Mouse (Mus musculus) olfactory bulb, adult 2 months (tissue): ENCODE results near the gene Layn. TPM values are rescaled to one million over a fixed set of nuclear protein-coding genes. Genes with fewer than 3 reads are reported as not detected.

ENCODE experiments used
- H3K27ac ChIP-seq: fragments of 200-500 bp; 2 replicates; pipeline ENCODE4 v1.5.1; 2012; ENCODE audit warnings: low read depth, low read length; ENCODE audit not compliant: insufficient read depth
- H3K4me1 ChIP-seq: fragments of 200-500 bp; 2 replicates; pipeline ENCODE4 v1.6.1; 2012; ENCODE audit warnings: low read length; ENCODE audit not compliant: control insufficient read depth, insufficient read depth
- H3K4me3 ChIP-seq: fragments of 200-500 bp; 2 replicates; pipeline ENCODE4 v1.5.1; 2012; ENCODE audit warnings: mild to moderate bottlenecking, low read depth, low read length, moderate library complexity; ENCODE audit not compliant: insufficient read depth
- CTCF ChIP-seq: fragments of 200-500 bp; IDR thresholded peaks from 2 replicates; pipeline ENCODE4 v1.5.1; 2012; ENCODE audit warnings: low read depth, mild to moderate bottlenecking, low read length, moderate library complexity; ENCODE audit not compliant: insufficient read depth
- POLR2A ChIP-seq: fragments of 200-500 bp; IDR thresholded peaks from 2 replicates; pipeline ENCODE4 v1.6.1; 2012; ENCODE audit warnings: mild to moderate bottlenecking, low read depth, low read length, moderate library complexity; ENCODE audit not compliant: insufficient read depth
- WGBS: fragments of 180-500 bp; shearing (Covaris S2); methylation state at CpG from one replicate; pipeline ENCODE4 v1.1.7; 2018; 5-methylcytosine and 5-hydroxymethylcytosine counted together
- polyA plus RNA-seq: library from polyadenylated mRNA; stranded (reverse); fragments of >200 nt; gene quantifications from 2 replicates; pipeline ENCODE4 v1.2.4, GENCODE M21; 2012; ENCODE audit warnings: low replicate concordance; ENCODE audit not compliant: missing spikeins, insufficient read depth, insufficient read length

Gene Layn
- polyA plus RNA-seq, 1 experiment, result not detected

GRCm38 (mm10) chr9:51019670-51020069 lies 57.2 kb downstream of the Layn start:
- TF ChIP-seq POLR2A, result no peak
- TF ChIP-seq CTCF, result no peak
- WGBS, result 84% methylated on average over 7 of the region's 7 CpGs
- H3K4me3 ChIP-seq, result no peak overlapping the region

DNA sequence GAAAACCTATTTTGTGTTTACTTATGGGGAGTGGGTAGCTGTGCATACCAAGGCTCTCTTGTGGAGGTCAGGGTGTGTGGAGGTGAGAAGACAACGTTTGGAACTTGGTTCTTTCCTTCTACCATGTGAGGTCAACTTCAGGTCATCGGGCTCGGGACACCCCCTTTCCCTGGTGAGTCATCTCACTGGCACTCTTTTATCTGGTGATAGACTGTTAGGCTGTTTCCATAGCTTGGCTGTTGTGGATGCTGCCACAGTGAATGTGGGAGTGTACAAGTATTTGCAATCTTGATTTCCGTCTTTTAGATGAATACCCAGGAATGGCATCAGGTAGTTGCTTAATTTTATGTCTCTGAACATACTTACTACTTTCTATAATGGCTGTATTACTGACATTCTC lies 61.2 kb downstream of the Layn start:
- TF ChIP-seq POLR2A (no peak), CTCF (no peak)
- Histone ChIP-seq H3K4me3 (no peak overlapping the region), H3K27ac (no peak overlapping the region), H3K4me1 (no peaks in the 10 kb centered on the region)
- WGBS, result 59% methylated on average over 4 of the region's 4 CpGs

More at GRCm38 (mm10) chr9:51019670-51020069, 57.2 kb downstream of the Layn start:
- H3K4me1 ChIP-seq, result no peaks in the 10 kb centered on the region
- no peak overlapping the region for H3K27ac ChIP-seq

GRCm38 (mm10) chr9:51013644-51014043 lies 63.2 kb downstream of the Layn start:
- Histone ChIP-seq H3K4me3 (no peak overlapping the region), H3K27ac (no peak overlapping the region), H3K4me1 (no peaks in the 10 kb centered on the region)
- no peak for TF ChIP-seq CTCF
- no peak for TF ChIP-seq POLR2A
- WGBS, result 100% methylated on average over 1 of the region's 1 CpGs

GRCm38 (mm10) chr9:51009656-51009950 lies 67.3 kb downstream of the Layn start:
- H3K4me1 ChIP-seq, result no peaks in the 10 kb centered on the region
- no peak for TF ChIP-seq CTCF
- TF ChIP-seq POLR2A, result no peak
- no peak overlapping the region for H3K4me3 ChIP-seq
- H3K27ac ChIP-seq, result no peak overlapping the region
- WGBS, result 4% methylated on average over 6 of the region's 6 CpGs

- WGBS, result under 1% methylated on average over 77 of the region's 85 CpGs
- H3K4me3 ChIP-seq, result peak within 1 kb of the TSS; percentile 96
- peak; percentile 93 for TF ChIP-seq CTCF
- peak; percentile 88 for TF ChIP-seq POLR2A
- peak within 1 kb of the TSS; percentile 93 for H3K27ac ChIP-seq
- H3K4me1 ChIP-seq, result no peaks in the 10 kb centered on the region
These were observed 67.8 kb downstream of the Layn start, which contains the start of gene Sik2 for GRCm38 (mm10) chr9:51008841-51009655. Sik2 (minus strand) TSS chr9:51009073.

GRCm38 (mm10) chr9:51008068-51008840 lies 68.6 kb downstream of the Layn start:
- no peaks in the 10 kb centered on the region for H3K4me1 ChIP-seq
- no peak for TF ChIP-seq CTCF
- TF ChIP-seq POLR2A, result no peak
- WGBS, result under 1% methylated on average over 65 of the region's 65 CpGs
- H3K27ac ChIP-seq, result peak overlapping the region; percentile 93
- H3K4me3 ChIP-seq, result peak overlapping the region; percentile 96

GRCm38 (mm10) chr9:51007726-51008067 lies 69.2 kb downstream of the Layn start:
- Histone ChIP-seq H3K27ac (peak overlapping the region; percentile 35; the same call in 1 of the 2 replicates), H3K4me1 (no peaks in the 10 kb centered on the region), H3K4me3 (peak overlapping the region; percentile 96)
- no peak for TF ChIP-seq CTCF
- no peak for TF ChIP-seq POLR2A
- 3% methylated on average over 10 of the region's 10 CpGs for WGBS

- no peak overlapping the region for H3K4me3 ChIP-seq
- no peaks in the 10 kb centered on the region for H3K4me1 ChIP-seq
- TF ChIP-seq POLR2A (no peak), CTCF (no peak)
- H3K27ac ChIP-seq, result no peak overlapping the region
- WGBS, result 13% methylated on average over 4 of the region's 4 CpGs
These were observed 70.0 kb downstream of the Layn start for GRCm38 (mm10) chr9:51006846-51007245.

Other genes starting within 250 kb of the Layn start
- not detected in 2 replicates for gene Ppp2r1b, start 231.8 kb downstream of the Layn start, polyA plus RNA-seq
- gene Sik2, start 68.0 kb downstream of the Layn start, polyA plus RNA-seq, result not detected in 2 replicates
- not detected in 2 replicates for gene Btg4, start 16.2 kb downstream of the Layn start, polyA plus RNA-seq
- not detected in 2 replicates for gene 4833427G06Rik, start 25.0 kb upstream of the Layn start, polyA plus RNA-seq
- gene Gm32742, start 88.4 kb upstream of the Layn start, polyA plus RNA-seq, result not detected in 2 replicates
- gene Pou2af1, start 136.6 kb upstream of the Layn start, polyA plus RNA-seq, result not detected in 2 replicates
- gene Colca2, start 201.5 kb upstream of the Layn start, polyA plus RNA-seq, result not detected in 2 replicates